9 mouse cellular contexts compared by ENCODE assay signal in the genomic region with DNA sequence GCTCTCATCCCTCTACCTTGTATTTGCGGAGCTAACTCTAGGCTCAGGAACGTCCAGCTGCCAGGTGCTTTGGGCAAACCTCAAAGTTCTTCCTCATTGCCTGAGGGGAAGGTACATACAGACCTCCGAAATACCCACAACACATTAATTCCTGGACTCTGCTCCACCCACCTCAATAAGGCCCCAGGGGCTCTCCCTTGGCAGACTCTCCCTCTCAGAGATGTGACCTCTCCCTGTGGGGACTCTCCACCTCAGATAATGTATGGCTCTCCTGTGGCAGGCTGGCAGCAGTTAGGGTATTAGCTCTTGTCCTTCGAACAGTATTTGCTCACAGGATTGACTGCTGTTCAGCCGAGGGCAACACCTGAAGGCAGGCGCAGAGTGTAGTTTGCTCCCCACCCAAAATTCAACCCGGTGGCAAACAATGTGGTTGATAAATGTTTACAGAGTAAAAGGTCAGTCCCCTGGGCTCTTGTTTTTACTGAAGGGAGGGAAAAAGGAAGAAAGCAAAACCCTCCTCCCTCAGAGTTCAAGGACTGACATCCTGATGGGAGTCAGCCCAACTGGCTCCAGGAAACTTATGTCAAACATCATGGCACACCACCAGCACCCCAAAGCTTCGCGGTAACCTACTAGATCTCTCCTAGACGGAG. TPM values are rescaled to one million over a fixed set of nuclear protein-coding genes. Genes with fewer than 3 reads are reported as not detected.
A peak's percentile ranks its signal among the peaks of the same experiment; 100 is the strongest.
DNase-seq lines count a peak whose midpoint lies in the region; ATAC-seq and TF ChIP-seq lines count a peak whose summit lies in the region.
"Had no signal": no experiment of that assay in that cellular context is flagged by ENCODE, and none has a peak within 500 bp of the region (broad histone marks: within the 10 kb centered on the region; RNA-seq: fewer than 3 reads in every experiment).

No protein-coding gene starts in this region.

- peak overlapping the region; percentile 98 for H3K4me2 ChIP-seq in heart, embryonic 15.5 days
- peak overlapping the region; percentile 73 for H3K4me2 ChIP-seq in embryonic facial prominence, embryonic 13.5 days
- H3K4me2 ChIP-seq in myocyte (ENCODE audit: low read depth), result peak overlapping the region; percentile 81

- no peak for ATAC-seq in heart, embryonic 15.5 days (replicated peaks; ENCODE audit: insufficient number of reproducible peaks, insufficient read depth, low FRiP score, low read depth)
- no peak for ATAC-seq in embryonic facial prominence, embryonic 13.5 days (ENCODE audit: insufficient number of reproducible peaks, insufficient read depth, low FRiP score, low TSS enrichment, low read depth)

- no peak overlapping the region for H3K9ac ChIP-seq in heart, embryonic 15.5 days
- peak overlapping the region; percentile 80 for H3K9ac ChIP-seq in embryonic facial prominence, embryonic 13.5 days

- TF ChIP-seq POLR2A in myocyte (IDR thresholded peaks at IDR 0.05; ENCODE audit: insufficient read length, low read depth), result no peak

- peak overlapping the region; percentile 82 for H3K4me3 ChIP-seq in heart, embryonic 15.5 days
- H3K4me3 ChIP-seq in embryonic facial prominence, embryonic 13.5 days, result peak overlapping the region; percentile 75
- peak overlapping the region; percentile 45 for H3K4me3 ChIP-seq in myocyte

- 60% methylated on average over 10 of the region's 10 CpGs for WGBS in heart, embryonic 15.5 days
- 44% methylated on average over 10 of the region's 10 CpGs for WGBS in embryonic facial prominence, embryonic 13.5 days
- 34% methylated on average over 10 of the region's 10 CpGs for whole genome bisulfite sequencing in large intestine, adult 2 months

- H3K4me1 ChIP-seq in heart, embryonic 15.5 days (replicated peaks), result peaks cover 32% of the 10 kb centered on the region
- H3K4me1 ChIP-seq in embryonic facial prominence, embryonic 13.5 days, result peaks cover 33% of the 10 kb centered on the region

- no peaks in the 10 kb centered on the region for H3K36me3 ChIP-seq in heart, embryonic 15.5 days
- no peaks in the 10 kb centered on the region for H3K36me3 ChIP-seq in embryonic facial prominence, embryonic 13.5 days
- H3K36me3 ChIP-seq in myocyte (ENCODE audit: control insufficient read depth, insufficient read depth), result no peaks in the 10 kb centered on the region
- H3K36me3 ChIP-seq: G1E had no signal

- H3K27ac ChIP-seq in heart, embryonic 15.5 days, result no peak overlapping the region
- H3K27ac ChIP-seq in embryonic facial prominence, embryonic 13.5 days, result no peak overlapping the region

- H3K79me2 ChIP-seq in myocyte (ENCODE audit: control insufficient read depth, insufficient read depth), result no peaks in the 10 kb centered on the region

- no peaks in the 10 kb centered on the region for H3K27me3 ChIP-seq in heart, embryonic 15.5 days
- no peaks in the 10 kb centered on the region; the same call in 1 of the 2 replicates for H3K27me3 ChIP-seq in embryonic facial prominence, embryonic 13.5 days
- H3K27me3 ChIP-seq in myocyte (ENCODE audit: control insufficient read depth, insufficient read depth, insufficient read length), result no peaks in the 10 kb centered on the region

- no peak overlapping the region for H3ac ChIP-seq in myocyte (ENCODE audit: control insufficient read depth, insufficient read length)

- no peak for DNase-seq in heart, postnatal 4 days
- peak; percentile 35 for DNase-seq in large intestine, adult 2 months (ENCODE audit: low read depth, low spot score)
- DNase-seq in frontal cortex, postnatal 25 days (ENCODE audit: low spot score in 2 of 2), result no peak
- DNase-seq in adrenal gland, adult 18-20 months (ENCODE audit: low spot score in 2 of 2), result no peak
- DNase-seq in ovary, adult 18-20 months (ENCODE audit: low spot score), result no peak

- no peaks in the 10 kb centered on the region for H3K9me3 ChIP-seq in heart, embryonic 15.5 days (replicated peaks)
- no peaks in the 10 kb centered on the region for H3K9me3 ChIP-seq in embryonic facial prominence, embryonic 13.5 days
- H3K9me3 ChIP-seq: G1E had no signal

TF ChIP-seq in myocyte, 11 proteins besides CTCF, POLR2A, EP300 and RAD21:
- TF ChIP-seq MYOG (IDR thresholded peaks at IDR 0.05; ENCODE audit: control insufficient read depth in 1 of 3, insufficient read depth in 1 of 3, insufficient read length in 2 of 3, low read depth in 2 of 3), result no peak
- no peak for TF ChIP-seq CEBPB (IDR thresholded peaks at IDR 0.05; ENCODE audit: insufficient read depth, poor library complexity, severe bottlenecking)
- no peak for TF ChIP-seq USF1 (IDR thresholded peaks at IDR 0.05; ENCODE audit: low read depth)
- TF ChIP-seq MAX (IDR thresholded peaks at IDR 0.05; ENCODE audit: low read depth), result no peak
- no peak for TF ChIP-seq TCF12 (IDR thresholded peaks at IDR 0.05; ENCODE audit: insufficient read depth, poor library complexity, severe bottlenecking)
- TF ChIP-seq SRF (IDR thresholded peaks at IDR 0.05; ENCODE audit: control insufficient read depth, insufficient read length, low read depth), result no peak
- no peak for TF ChIP-seq POLR2AphosphoS2 (IDR thresholded peaks at IDR 0.05; ENCODE audit: insufficient read length, low read depth)
- TF ChIP-seq MYOD1 (IDR thresholded peaks at IDR 0.05; ENCODE audit: control insufficient read depth in 1 of 3, insufficient read length in 2 of 3, low read depth in 2 of 3), result no peak
- no peak for TF ChIP-seq TCF3 (IDR thresholded peaks at IDR 0.05; ENCODE audit: insufficient read length, low read depth)

RNA-seq across cellular contexts. Expression of gene Pdia5, which starts 1.5 kb away (rescaled TPM):
- 26.7 and 33.4 TPM in 2 replicates for polyA plus RNA-seq in heart, embryonic 15.5 days (2015; fragmentation: Nextera tagmentation; extraction: Ambion mirVana)
- total RNA-seq in heart, postnatal 4 days (2021), result 10 to 100 TPM; 12.4 to 13.2 TPM
- 33.3 and 35.1 TPM in 2 replicates for polyA plus RNA-seq in embryonic facial prominence, embryonic 13.5 days (2015; fragmentation: Nextera tagmentation; extraction: Ambion mirVana)
- 18.6 and 24.4 TPM in 2 replicates for polyA plus RNA-seq in large intestine, adult 2 months (2012; rRNA removed)
- polyA plus RNA-seq in myocyte (2012; fragmentation: generic; extraction: Trizol), result 16.2 TPM
- 10 to 100 TPM; 14.7 to 16.5 TPM for total RNA-seq in adrenal gland, adult 18-20 months (2021)
- total RNA-seq: G1E had no signal
- polyA plus RNA-seq: G1E had no signal

RNA-seq across cellular contexts. Expression of gene Sema5b, which starts 51.8 kb away (rescaled TPM):
- 1.8 and 2.9 TPM in 2 replicates for polyA plus RNA-seq in heart, embryonic 15.5 days (2015; fragmentation: Nextera tagmentation; extraction: Ambion mirVana)
- 1 to 10 TPM; 2.1 to 2.8 TPM for total RNA-seq in heart, postnatal 4 days (2021)
- 5.0 and 5.8 TPM in 2 replicates for polyA plus RNA-seq in embryonic facial prominence, embryonic 13.5 days (2015; fragmentation: Nextera tagmentation; extraction: Ambion mirVana)
- 0.19 and 0.85 TPM in 2 replicates for polyA plus RNA-seq in large intestine, adult 2 months (2012; rRNA removed)
- not detected for polyA plus RNA-seq in myocyte (2012; fragmentation: generic; extraction: Trizol)
- total RNA-seq in adrenal gland, adult 18-20 months (2021), result 1 to 10 TPM in 1 of 2 experiments, under 1 TPM in 1; 0.43 to 9.0 TPM
- polyA plus RNA-seq: G1E had no signal
